Mouse (Mus musculus): ENCODE data around the gene Keap1.
"Not testable (repeated sequence)": the region's sequence is repeated elsewhere in the genome, so short reads cannot be mapped to it uniquely, and the experiment has no call there.

Gene Keap1

DNA sequence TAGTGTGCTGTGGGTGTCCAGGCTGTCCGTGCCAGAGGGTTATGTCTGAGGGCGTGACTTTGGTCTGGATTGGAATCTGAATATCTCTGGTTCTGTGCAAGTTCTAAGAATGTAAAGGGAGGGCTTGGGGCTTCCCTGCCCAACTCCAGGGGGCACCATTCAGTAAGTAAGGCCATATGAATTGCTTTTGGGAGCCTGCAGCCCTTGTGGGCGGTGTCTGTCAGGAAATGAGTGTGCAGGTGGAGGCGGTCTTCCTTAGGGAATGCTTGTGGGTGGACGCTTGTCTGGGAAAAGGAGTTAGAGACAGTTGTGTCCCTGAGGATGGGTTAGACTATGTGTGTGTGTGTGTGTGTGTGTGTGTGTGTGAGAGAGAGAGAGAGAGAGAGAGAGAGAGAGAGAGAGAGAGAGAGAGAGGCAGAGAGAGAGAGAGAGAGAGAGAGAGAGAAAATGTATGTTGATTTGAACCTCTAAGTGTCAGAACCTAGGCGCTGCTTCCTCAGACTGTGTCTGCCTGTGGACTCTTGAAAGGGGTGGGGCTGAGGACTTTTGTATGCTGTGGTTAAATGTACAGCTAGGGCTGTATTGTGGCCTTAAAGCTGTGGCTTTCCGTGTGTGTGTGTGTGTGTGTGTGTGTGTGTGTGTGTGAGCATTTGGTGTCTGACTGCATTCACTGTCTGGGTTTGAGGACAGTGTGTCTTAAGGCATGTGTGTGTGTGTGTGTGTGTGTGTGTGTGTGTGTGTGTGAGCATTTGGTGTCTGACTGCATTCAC, 43.2 kb downstream of the Keap1 start:
- not testable (repeated sequence) for DNase-seq (ENCODE audit: low spot score)

GRCm38 (mm10) chr9:21194787-21195493, 44.2 kb downstream of the Keap1 start:
- DNase-seq (ENCODE audit: low spot score): no peak

GRCm38 (mm10) chr9:21193786-21194185, 45.4 kb downstream of the Keap1 start:
- DNase-seq (ENCODE audit: low spot score): no peak

- DNase-seq (ENCODE audit: low spot score): no peak
Observed at GRCm38 (mm10) chr9:21190670-21191069, 48.5 kb downstream of the Keap1 start.

DNA sequence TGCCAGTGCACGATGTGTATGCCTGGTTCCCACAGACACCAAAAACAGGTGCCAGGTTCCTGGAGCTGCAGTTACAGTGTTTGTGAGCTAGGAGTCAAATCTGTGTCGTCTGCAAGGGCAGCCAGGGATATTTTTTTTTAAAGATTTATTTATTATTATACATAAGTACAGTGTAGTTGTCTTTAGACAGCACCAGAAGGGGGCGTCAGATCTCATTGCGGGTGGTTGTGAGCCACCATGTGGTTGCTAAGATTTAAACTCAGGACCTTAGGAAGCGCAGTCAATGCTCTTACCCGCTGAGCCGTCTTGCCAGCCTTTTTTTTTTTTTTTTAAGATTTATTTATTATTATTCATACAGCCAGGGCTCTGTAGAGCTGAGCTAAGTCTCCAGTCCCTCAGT, 49.3 kb downstream of the Keap1 start:
- DNase-seq (ENCODE audit: low spot score): no peak

DNA sequence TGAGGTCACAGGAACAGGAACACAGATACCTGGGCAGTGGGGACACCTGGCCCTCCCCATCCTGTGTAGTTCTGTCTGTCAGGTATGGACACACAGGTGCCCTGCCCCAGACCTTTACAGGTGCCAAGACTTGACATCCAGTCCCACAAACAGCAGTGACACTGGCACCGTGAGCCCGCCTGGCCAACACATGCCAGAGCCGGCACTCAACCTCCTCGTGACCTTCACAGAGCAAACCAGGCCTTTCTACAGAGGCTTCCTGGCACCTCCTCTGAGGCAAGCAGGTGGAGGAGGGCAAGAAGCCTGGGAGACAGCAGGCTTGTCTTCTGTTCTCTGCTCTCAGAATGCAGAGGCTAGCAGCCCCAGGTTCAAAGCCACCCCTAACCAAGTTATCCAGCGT, 53.7 kb downstream of the Keap1 start:
- DNase-seq (ENCODE audit: low spot score): no peak

- DNase-seq (ENCODE audit: low spot score): no peak
Observed at GRCm38 (mm10) chr9:21184733-21185132, 54.4 kb downstream of the Keap1 start.

DNA sequence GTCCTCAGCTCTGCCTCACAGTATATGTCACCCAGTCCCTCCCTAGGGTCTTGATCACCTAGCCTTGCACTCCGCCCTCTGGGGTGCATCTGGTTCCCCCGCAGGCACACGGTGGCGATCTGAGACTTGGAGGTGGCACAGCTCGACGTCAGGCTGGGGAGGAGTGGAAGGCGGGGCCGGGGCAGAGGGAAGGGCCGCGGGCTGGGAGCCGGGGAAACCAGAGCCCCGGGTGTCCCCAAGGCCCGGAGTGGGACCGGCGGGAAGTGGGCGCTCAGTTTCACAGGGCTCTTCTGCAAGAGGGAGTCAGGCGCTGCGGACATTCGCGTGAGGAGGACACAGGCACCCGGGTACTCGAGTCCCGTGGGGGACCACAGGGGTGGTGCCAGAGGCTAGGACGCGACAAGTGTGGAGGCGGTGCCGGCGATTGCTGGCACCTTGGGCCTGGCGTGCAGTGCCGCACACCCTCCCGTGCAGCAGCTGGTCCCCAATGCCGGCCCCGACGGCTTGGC, 55.2 kb downstream of the Keap1 start:
- peak; percentile 67 for DNase-seq (ENCODE audit: low spot score)

DNA sequence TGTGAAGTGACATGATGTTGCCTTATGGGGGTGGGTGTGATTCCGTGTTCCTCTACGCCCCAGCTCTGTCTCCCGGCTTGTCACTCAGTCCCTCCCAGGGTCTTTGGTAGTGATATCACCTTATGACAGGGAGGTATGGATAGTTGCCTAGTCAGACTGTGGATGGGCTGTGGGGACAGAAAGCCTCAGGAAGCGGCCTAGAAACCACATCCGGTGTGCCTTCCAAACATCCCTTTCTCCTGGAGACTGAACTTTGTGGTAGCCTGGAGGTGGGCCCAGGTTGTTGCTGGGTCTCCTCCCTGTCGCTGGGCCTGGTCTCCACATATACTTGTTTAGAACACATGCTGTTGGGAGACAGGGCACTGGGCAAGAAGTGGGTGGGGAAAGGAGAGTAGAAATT, 55.7 kb downstream of the Keap1 start:
- no peak for DNase-seq (ENCODE audit: low spot score)

GRCm38 (mm10) chr9:21181421-21182220, 57.5 kb downstream of the Keap1 start:
- DNase-seq (ENCODE audit: low spot score): no peak

DNA sequence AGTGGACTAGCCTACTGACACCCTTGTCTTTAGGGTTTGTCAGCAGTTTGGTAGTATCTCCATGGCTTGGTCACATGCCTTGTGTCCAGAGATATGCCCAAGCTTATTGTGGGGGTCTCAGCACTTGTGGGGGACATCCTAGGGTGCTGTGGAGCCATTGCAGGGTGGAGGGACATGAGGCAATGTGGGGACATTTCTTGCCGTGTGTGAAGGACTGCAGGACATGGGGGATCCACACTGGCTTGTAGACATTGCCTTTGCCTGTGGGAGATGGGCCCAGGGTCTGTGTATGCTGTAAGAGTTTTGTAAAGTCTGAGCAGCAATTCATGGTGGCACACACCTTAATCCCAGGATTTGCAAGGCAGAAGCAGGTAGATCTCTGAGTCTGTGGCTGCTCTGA, 58.3 kb downstream of the Keap1 start:
- DNase-seq (ENCODE audit: low spot score): no peak

- no peak for DNase-seq (ENCODE audit: low spot score)
Observed at GRCm38 (mm10) chr9:21180402-21180801, 58.8 kb downstream of the Keap1 start.
